Mouse (Mus musculus): ENCODE measurements around the gene Gpr35.

GRCm38 (mm10) chr1:93012103-93012585 is 61.5 kb downstream of the Gpr35 start:
- TF ChIP-seq POLR2A (IDR thresholded peaks at IDR 0.05; ENCODE audit: extremely low read depth, insufficient read depth, low read length) (no peak), CTCF (IDR thresholded peaks at IDR 0.05; ENCODE audit: extremely low read depth, insufficient read depth, low read length) (no peak)

Measured in cortical plate, adult 2 months (tissue).